Mouse (Mus musculus): Measurements from ENCODE around the gene Gpr180. TPM values are rescaled to one million over a fixed set of nuclear protein-coding genes. Genes with fewer than 3 reads are reported as not detected.
"Not testable (repeated sequence)": the region's sequence is repeated elsewhere in the genome, so short reads cannot be mapped to it uniquely, and the experiment has no call there.

Gene Gpr180
- polyA plus RNA-seq (2015; fragmentation: Nextera tagmentation; extraction: Ambion mirVana) = 60.6 and 60.8 TPM in 2 replicates

DNA sequence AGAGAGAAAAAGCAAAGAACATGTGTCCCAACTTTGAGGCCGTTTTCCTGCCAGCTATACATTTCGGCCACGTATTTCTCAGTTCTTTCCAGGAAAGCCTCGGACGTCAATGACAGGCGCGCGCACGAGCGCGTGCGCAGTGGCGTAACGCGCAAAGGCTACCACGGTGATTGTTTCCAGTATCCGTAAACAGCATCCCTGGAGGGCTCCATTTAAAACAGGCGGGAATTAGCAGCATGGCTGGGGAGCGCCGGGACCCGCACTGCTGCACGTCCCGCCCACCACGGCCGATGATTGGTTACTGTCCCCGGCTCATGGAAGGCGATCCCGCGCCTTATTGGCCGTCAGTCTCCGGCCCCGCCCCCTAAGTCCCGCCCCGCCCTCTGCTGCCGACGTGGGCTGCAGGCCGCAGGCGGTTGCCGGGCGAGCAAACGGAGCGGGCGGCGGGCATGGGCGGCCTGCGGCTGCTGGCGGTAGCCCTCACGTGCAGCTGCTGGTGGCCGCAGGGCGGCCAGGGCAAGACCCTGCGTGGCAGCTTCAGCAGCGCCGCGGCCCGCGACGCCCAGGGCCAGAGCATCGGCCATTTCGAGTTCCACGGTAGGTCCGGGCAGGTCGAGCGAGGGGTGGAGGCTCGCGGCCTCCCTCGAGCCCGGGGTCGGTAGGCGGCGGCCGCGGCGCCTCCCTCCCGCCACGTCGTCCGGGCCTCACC is at the start of gene Gpr180:
Gene Gpr180 (plus strand): TSS at position 415 of the 709 bp plus-strand sequence.
- Histone ChIP-seq H3K9me3 (no peaks in the 10 kb centered on the region), H3K4me1 (peaks cover 15% of the 10 kb centered on the region), H3K9ac (peak within 1 kb of the TSS; percentile 84), H3K36me3 (peaks cover 25% of the 10 kb centered on the region), H3K4me3 (peak within 1 kb of the TSS; percentile 90), H3K27me3 (no peaks in the 10 kb centered on the region; the same call in 1 of the 2 replicates), H3K27ac (peak within 1 kb of the TSS; percentile 69), H3K4me2 (peak within 1 kb of the TSS; percentile 87)
- peak; percentile 97 for ATAC-seq (ENCODE audit: borderline replicate concordance, extremely low read depth, low FRiP score, low TSS enrichment)
- 0% methylated on average over 63 of the region's 77 CpGs for WGBS

DNA sequence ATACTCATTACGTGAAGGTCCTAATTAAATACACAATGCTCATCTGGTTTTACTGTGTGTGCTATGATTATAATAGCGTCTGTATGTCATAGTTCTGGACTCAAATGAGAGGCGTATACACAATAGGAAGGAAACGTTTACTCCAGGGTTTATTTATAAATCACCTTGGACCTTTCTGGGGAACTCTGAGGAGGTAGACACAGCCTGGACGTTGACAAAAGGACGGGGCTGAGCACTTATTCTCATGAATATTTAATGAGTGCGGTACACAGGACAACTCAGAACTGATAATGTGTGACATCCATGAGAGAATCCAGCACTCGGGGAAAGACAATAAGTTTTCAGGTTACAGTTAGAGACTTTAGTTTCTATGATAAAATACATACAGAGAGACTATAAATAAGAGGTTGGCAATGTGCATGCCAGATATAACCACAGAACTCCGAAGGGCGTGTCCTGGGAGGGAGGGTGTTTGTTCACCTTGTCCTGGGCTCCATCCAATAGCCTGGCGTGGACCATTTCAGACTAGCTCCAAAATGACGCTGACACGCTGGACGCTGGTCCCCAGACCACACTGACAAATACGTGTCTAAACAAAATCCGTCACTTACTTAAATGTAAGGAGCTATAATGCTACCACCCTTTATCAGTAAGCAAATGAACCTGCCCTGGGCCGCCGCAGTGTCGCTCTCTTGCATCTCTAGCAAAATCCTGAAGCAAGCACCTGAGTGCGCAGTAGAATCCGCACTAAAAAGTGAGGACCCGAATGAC is 48.3 kb upstream of the Gpr180 start:
- no peaks in the 10 kb centered on the region for H3K27me3 ChIP-seq
- H3K4me2 ChIP-seq = peak overlapping the region; percentile 75
- H3K9ac ChIP-seq = peak overlapping the region; percentile 58
- ATAC-seq (ENCODE audit: borderline replicate concordance, extremely low read depth, low FRiP score, low TSS enrichment) = peak; percentile 54; the same call in 1 of the 2 replicates
- H3K4me1 ChIP-seq = peaks cover 4% of the 10 kb centered on the region; the same call in 1 of the 2 replicates
- H3K36me3 ChIP-seq = no peaks in the 10 kb centered on the region
- H3K9me3 ChIP-seq = no peaks in the 10 kb centered on the region
- H3K4me3 ChIP-seq = peak overlapping the region; percentile 65
- H3K27ac ChIP-seq = peak overlapping the region; percentile 83
- WGBS = 10% methylated on average over 22 of the region's 22 CpGs

DNA sequence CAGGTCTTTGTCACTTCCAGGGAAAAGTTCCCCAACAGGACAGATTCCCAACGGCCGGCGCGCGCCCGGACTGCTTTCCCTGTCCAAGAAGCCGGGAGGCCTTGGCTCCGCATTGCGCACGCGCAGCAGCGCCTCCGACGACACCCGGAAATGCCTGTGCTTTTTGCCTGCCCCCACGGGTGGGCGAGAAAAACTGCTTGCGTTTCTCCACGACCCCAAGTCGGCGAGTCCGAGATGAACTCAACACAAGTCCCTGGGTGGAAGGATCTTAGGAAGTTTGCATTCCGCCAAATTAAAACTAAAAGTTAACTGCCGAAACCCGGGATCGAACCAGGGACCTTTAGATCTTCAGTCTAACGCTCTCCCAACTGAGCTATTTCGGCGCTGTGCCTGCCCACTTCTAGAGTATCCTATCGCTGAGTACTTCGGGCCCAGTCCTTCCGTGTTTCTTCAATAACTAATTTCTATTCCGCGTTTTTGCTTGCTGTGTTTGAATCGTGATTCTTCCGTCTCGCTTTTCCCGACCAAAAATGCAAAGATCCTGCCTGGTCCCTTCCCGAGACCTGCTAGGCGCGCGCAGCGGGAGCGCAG is 47.6 kb upstream of the Gpr180 start:
- peak overlapping the region; percentile 83 for H3K27ac ChIP-seq
- peak overlapping the region; percentile 75 for H3K4me2 ChIP-seq
- peak; percentile 82; the same call in 1 of the 2 replicates for ATAC-seq (ENCODE audit: borderline replicate concordance, extremely low read depth, low FRiP score, low TSS enrichment)

DNA sequence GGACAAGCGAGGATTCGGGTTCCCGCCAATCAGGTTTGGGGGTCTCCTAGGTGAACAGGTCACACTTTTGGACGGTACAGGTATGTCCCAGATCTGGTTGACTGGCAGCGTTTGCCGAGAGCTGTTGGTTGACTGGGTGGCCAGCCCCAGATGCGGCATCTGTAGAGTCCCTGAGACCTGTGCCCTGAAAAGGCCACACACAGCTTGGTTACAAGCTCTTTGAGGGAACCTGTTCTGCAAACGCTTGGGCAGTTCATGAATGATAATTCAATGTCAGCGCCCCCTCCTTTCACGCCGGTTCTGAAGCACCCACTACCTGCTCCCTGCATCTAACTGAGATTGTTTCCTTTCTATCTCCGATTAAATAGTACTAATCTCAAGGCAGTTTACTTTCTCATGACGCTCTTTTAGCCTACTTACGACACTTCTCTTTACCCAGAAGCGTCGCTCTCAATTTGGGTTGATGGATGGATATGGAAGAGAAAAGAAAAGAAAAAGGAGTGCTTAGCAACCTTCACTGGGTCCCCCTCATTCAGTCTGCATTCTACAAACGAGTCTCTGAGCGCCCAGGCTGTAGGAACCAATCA is 47.1 kb upstream of the Gpr180 start:
- Histone ChIP-seq H3K27me3 (no peaks in the 10 kb centered on the region), H3K9ac (peak overlapping the region; percentile 58), H3K27ac (peak overlapping the region; percentile 83), H3K9me3 (no peaks in the 10 kb centered on the region), H3K36me3 (no peaks in the 10 kb centered on the region), H3K4me1 (peaks cover 4% of the 10 kb centered on the region; the same call in 1 of the 2 replicates), H3K4me2 (peak overlapping the region; percentile 75), H3K4me3 (peak overlapping the region; percentile 65)
- ATAC-seq (ENCODE audit: borderline replicate concordance, extremely low read depth, low FRiP score, low TSS enrichment) = peak; percentile 36; the same call in 1 of the 2 replicates
- WGBS = 1% methylated on average over 18 of the region's 18 CpGs

More for the DNA sequence above, 47.6 kb upstream of the Gpr180 start:
- WGBS = under 1% methylated on average over 44 of the region's 44 CpGs
- Histone ChIP-seq H3K4me1 (peaks cover 4% of the 10 kb centered on the region; the same call in 1 of the 2 replicates), H3K9me3 (no peaks in the 10 kb centered on the region), H3K9ac (peak overlapping the region; percentile 58), H3K27me3 (no peaks in the 10 kb centered on the region), H3K4me3 (peak overlapping the region; percentile 65), H3K36me3 (no peaks in the 10 kb centered on the region)

DNA sequence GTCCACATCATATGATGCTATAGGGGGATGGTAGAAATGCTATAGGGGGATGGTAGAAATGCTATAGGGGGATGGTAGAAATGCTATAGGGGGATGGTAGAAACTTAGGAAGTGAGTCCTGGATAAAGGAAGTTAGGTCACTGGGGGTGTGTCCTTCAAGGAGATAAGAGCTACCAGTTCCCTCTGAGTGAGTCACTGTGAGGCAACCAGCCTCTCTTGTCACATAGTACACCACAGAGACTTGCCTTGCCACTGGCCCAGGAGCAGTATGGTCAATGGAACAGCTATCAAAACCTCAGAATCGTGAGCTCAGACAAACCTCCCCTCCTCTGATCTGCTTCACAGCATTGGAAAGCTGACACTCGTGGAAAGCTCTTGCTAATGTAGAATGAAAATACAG is 38.7 kb upstream of the Gpr180 start:
- Histone ChIP-seq H3K4me3 (no peak overlapping the region), H3K9me3 (no peaks in the 10 kb centered on the region), H3K27me3 (no peaks in the 10 kb centered on the region), H3K27ac (no peak overlapping the region), H3K4me1 (no peaks in the 10 kb centered on the region), H3K4me2 (no peak overlapping the region), H3K9ac (no peak overlapping the region), H3K36me3 (no peaks in the 10 kb centered on the region)
- ATAC-seq (ENCODE audit: borderline replicate concordance, extremely low read depth, low FRiP score, low TSS enrichment) = no peak
- 48% methylated on average over 2 of the region's 2 CpGs for WGBS

DNA sequence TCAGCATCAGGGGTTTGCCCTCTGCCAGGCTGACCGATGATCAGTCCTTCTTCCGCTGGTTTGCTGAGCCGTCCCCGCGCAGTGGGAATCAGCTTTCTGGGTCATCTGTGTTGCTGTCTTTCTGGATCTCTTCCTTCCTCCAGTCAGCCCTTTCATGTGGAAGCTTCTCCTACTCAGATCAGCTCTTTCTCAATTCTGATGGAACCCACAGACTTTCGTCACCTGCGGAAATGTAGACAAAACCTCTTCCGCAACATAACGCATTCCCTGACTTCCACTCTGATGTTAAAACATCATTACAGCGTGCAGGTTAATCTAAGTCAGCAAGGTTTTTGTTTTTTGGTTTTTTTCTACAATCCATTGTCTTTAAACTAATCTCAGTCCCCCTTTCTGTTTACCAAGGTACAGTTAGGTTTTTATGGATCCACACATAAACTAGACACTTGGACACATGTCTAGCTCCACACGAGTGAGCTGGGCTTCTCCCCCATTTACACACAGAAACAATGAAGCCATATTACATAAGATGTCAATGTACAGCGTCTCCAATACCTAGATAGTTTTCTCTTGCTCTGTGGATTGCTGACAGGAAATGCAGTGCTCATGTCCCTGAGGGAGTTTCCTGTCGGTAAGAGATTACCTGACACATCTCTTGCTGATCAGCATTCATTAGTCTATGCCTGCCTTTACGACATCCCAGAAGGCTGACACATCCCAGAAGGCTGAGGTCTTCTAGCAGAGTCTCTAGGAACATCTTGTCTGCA is 35.5 kb upstream of the Gpr180 start:
- no peaks in the 10 kb centered on the region for H3K27me3 ChIP-seq
- H3K4me1 ChIP-seq = no peaks in the 10 kb centered on the region

DNA sequence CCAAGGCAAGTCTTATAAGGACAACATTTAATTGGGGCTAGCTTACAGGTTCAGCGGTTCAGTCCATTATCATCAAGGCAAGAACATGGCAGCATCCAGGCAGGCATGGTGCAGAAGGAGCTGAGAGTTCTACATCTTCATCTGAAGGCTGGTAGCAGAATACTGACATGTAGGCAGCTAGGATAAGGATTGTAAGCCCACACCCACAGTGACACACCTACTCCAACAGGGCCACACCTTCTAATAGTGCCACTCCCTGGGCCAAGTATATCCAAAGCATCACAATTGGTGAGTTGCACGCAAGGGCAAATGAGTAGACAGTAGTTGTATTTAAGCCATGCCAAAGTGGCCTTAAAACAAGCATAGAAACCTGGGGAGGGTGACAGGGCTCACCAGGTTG is 29.5 kb upstream of the Gpr180 start:
- H3K9me3 ChIP-seq; H3K27ac ChIP-seq; ATAC-seq (ENCODE audit: borderline replicate concordance, extremely low read depth, low FRiP score, low TSS enrichment); H3K4me2 ChIP-seq; H3K4me3 ChIP-seq; H3K27me3 ChIP-seq; H3K4me1 ChIP-seq; H3K9ac ChIP-seq: not testable (repeated sequence)
- H3K36me3 ChIP-seq = peaks cover 18% of the 10 kb centered on the region
- 86% methylated on average over 2 of the region's 2 CpGs for WGBS

More for the DNA sequence above, 35.5 kb upstream of the Gpr180 start:
- H3K9me3 ChIP-seq = no peaks in the 10 kb centered on the region
- no peak overlapping the region for H3K4me2 ChIP-seq
- ATAC-seq (ENCODE audit: borderline replicate concordance, extremely low read depth, low FRiP score, low TSS enrichment) = no peak
- H3K4me3 ChIP-seq = no peak overlapping the region
- 75% methylated on average over 14 of the region's 14 CpGs for WGBS
- H3K27ac ChIP-seq = no peak overlapping the region
- no peaks in the 10 kb centered on the region for H3K36me3 ChIP-seq
- H3K9ac ChIP-seq = no peak overlapping the region

DNA sequence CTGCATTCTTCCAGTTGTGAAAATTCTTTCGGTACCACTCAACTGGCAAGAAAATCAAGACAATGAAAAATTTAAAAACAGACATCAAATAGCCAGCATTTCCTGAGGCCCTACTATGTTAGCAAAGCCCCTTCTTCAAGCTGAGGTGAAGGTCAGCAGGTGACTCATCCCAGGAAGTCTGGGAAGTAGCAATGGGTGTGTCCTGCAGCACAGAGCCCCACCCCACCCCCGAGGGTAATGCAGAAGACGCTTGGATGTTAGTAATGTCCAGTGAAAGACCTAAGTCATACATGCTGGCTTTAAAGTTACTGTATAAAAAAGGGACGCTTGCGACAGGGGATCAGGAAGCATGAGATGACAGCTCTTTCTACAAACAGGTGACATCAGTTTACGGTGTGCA is 23.8 kb upstream of the Gpr180 start:
- no peaks in the 10 kb centered on the region for H3K4me1 ChIP-seq
- no peak overlapping the region for H3K27ac ChIP-seq
- H3K9ac ChIP-seq = no peak overlapping the region
- WGBS = 87% methylated on average over 6 of the region's 6 CpGs
- H3K4me2 ChIP-seq = no peak overlapping the region
- H3K27me3 ChIP-seq = no peaks in the 10 kb centered on the region
- peaks cover 65% of the 10 kb centered on the region for H3K36me3 ChIP-seq
- no peak for ATAC-seq (ENCODE audit: borderline replicate concordance, extremely low read depth, low FRiP score, low TSS enrichment)
- no peak overlapping the region for H3K4me3 ChIP-seq
- no peaks in the 10 kb centered on the region for H3K9me3 ChIP-seq

DNA sequence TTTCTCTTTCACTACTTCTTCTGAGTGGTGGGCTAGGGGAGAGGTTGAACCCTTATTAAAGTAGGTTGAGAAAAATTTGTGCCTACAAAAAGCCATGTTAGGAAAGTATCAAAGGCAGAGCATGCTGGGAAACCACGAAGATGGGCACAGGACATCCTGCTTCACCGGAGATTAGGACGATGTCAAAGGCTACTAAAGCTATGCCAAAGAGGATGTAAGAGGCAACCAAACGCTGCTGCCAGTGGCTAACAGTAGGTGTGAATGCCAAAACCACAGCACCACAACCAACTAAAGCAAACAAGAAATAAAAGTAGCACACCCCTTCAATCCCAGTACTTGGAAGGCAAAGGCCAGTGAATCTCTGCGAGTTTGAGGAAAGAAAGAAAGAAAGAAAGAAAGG is 12.8 kb upstream of the Gpr180 start:
- Histone ChIP-seq H3K36me3 (peaks cover 74% of the 10 kb centered on the region), H3K4me3 (no peak overlapping the region), H3K27me3 (no peaks in the 10 kb centered on the region), H3K9me3 (no peaks in the 10 kb centered on the region), H3K4me2 (no peak overlapping the region), H3K4me1 (no peaks in the 10 kb centered on the region), H3K27ac (no peak overlapping the region), H3K9ac (no peak overlapping the region)
- ATAC-seq (ENCODE audit: borderline replicate concordance, extremely low read depth, low FRiP score, low TSS enrichment) = no peak
- 72% methylated on average over 5 of the region's 5 CpGs for WGBS

DNA sequence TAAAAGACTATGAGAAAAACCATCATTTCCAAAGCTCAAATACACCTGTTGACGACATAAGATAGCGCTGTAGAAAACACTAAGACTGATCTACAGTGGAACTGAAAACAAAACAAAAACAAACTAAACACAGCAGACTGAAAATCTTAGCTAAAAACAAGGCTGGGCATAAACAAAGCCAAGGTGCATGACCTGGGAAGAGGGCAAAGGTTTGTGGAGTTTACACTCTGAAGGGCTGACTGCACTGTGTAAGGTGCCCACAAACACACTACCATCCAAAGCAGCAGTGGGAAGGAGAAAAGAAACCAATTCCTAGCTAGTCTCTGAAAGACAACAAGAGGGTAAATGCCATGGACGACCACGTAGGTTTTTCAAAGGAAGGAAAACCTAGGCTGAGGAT is 12.2 kb upstream of the Gpr180 start:
- no peak overlapping the region for H3K27ac ChIP-seq
- H3K36me3 ChIP-seq = peaks cover 72% of the 10 kb centered on the region
- H3K4me2 ChIP-seq = no peak overlapping the region
- no peaks in the 10 kb centered on the region for H3K9me3 ChIP-seq
- H3K4me3 ChIP-seq = no peak overlapping the region
- WGBS = 89% methylated on average over 4 of the region's 4 CpGs
- no peaks in the 10 kb centered on the region for H3K4me1 ChIP-seq
- no peak overlapping the region for H3K9ac ChIP-seq
- ATAC-seq (ENCODE audit: borderline replicate concordance, extremely low read depth, low FRiP score, low TSS enrichment) = no peak
- no peaks in the 10 kb centered on the region for H3K27me3 ChIP-seq

DNA sequence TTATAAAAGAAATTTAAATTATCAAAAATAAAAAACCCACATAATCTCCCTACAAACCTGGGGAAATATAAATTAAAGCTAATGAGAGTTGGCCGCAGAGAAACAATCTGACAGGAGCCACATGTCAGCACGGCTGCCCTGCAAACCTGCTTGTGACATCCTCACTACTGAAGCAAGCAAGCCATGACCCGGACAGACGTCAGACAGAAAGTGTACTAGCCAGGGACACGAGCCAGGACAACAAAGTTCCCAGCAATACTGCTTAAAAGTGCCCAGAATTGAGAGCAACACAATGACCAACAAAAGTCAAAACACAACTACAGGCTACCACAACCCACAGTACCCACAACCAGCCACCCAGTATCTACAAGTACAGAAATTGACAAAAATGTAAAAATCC is 10.7 kb upstream of the Gpr180 start:
- peaks cover 2% of the 10 kb centered on the region for H3K4me1 ChIP-seq
- ATAC-seq (ENCODE audit: borderline replicate concordance, extremely low read depth, low FRiP score, low TSS enrichment) = no peak
- H3K4me2 ChIP-seq = no peak overlapping the region
- H3K36me3 ChIP-seq = peaks cover 59% of the 10 kb centered on the region
- 78% methylated on average over 5 of the region's 5 CpGs for WGBS
- H3K27ac ChIP-seq = no peak overlapping the region
- no peaks in the 10 kb centered on the region for H3K9me3 ChIP-seq
- H3K27me3 ChIP-seq = no peaks in the 10 kb centered on the region
- H3K9ac ChIP-seq = no peak overlapping the region
- no peak overlapping the region for H3K4me3 ChIP-seq
